Mouse (Mus musculus) thymus, adult 2 months (tissue): ENCODE measurements around the gene Tmprss9.

Experiments used
- CTCF ChIP-seq: fragments of 200-500 bp; IDR thresholded peaks from 2 replicates; pipeline ENCODE4 v1.5.1; 2012; ENCODE audit warnings: mild to moderate bottlenecking, control low read depth, low read length, moderate library complexity, borderline replicate concordance; ENCODE audit not compliant: control insufficient read depth, poor library complexity, insufficient read depth; ENCODE audit errors: extremely low read depth
- POLR2A ChIP-seq: fragments of 200-500 bp; IDR thresholded peaks from 2 replicates; pipeline ENCODE4 v1.6.1; 2012; ENCODE audit warnings: mild to moderate bottlenecking, low read length, control low read depth, moderate library complexity; ENCODE audit not compliant: control insufficient read depth, poor library complexity, insufficient read depth; ENCODE audit errors: extremely low read depth

DNA sequence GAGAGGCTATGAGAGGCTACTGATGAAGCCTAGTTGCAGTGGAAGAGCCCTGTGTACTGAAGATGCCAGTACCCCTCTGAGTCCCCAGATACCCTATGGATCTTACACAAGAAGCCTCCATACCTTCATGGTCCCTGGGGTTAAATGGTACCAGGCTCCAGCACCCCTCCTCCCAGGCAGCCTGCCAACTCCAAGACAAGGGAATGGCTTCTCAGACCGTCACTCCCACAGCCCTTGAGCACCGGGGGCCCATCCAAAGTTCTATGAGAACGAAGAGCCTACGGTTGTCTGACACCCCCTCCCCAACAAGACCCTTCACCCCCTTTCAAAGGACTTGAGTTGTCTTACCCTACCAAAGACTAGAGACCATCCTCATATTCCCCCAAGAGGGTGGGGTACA, 44.1 kb downstream of the Tmprss9 start:
- TF ChIP-seq CTCF, result no peak
- TF ChIP-seq POLR2A, result no peak
